Mouse (Mus musculus) lung, postnatal 25 days (tissue): ENCODE measurements around the gene Fam117a.

Experiments
- DNase-seq: peaks from one replicate; pipeline ENCODE4 v3.0.0; 2022; ENCODE audit warnings: low spot score

Fam117a gene

DNA sequence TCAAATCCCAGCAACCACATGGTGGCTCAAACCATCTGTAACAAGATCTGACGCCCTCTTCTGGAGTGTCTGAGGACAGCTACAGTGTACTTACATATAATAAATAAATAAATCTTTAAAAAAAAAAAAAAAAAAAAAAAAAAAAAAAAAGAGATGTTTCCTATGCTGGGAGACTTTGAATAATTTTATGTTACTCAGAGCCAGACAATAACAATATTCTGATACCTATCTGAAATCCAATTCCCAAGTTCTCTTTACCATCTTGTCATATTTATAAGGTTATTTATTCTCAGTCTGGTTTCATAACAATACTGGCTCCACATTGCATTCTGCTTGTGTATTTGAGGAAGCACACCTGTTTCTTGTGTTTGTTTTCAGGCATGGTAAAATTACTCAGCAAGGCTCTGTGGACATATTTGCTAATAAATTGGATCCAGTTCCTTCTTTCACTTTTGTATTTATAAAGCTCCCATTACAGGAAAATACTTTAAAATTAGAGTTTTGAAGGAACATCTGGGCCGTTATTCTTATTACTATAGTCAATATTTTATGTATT is 84.1 kb downstream of the Fam117a start:
- DNase-seq = no peak

DNA sequence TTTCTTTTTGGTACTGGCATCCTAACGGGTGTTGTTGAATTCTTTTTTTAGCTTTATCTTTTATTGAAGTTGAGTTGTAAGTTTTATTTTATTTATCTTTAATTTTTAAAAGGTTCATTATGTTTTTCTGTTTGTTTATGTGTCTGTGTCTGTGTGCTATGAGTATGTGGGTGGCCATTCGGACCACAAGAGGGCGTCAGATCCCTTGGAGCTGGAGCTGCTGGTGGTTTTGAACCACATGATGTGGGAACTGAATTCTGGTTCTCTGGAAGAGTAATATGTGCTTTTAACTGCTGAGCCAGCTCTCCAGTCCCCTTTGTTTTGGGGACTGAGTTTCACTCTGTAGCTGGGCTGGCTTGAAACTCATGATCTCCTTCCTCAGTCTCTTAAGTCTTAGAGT is 86.7 kb downstream of the Fam117a start:
- DNase-seq = no peak

DNA sequence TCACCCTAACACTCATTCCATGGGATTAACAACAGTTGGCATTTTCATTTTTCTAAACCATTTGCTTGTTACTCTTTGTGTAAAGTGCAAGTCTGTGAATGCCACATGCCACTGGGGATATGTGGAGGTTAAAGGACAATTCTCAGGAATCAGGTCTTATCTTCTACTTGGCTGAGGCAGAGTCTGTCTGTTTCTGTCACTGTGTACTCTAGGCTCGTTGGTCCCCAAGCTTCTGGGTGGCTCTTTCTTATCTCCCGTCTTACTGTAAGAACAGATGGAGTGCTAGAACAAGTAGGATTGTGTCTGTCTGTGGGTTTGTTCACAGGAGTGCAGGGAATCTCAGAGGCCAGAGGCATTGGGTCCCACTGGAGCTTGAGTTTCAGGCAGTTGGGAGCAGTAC is 94.5 kb downstream of the Fam117a start:
- no peak for DNase-seq
